Mouse (Mus musculus): ENCODE measurements around the gene Bscl2.

DNA sequence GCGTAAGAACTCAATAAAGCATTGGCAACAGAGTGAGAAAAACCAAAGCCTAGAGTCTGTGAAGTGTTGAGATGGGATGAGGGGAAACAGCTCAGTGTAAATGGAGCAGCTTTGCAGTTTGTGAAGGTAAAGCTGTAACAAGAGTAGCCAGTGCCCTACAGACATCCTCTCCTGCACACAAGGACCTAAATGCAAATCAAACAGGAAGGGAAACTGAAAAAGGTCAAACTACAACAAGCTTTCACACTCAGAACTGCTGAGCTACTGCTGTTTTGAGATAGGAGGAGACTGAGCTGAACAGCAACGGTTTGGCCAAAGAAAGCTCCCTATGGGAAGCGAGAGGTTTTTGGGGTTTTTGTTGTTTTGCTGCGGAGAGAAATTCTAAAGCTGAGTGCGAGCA lies 30.5 kb upstream of the Bscl2 start:
- no peak for TF ChIP-seq CTCF (IDR thresholded peaks at IDR 0.05; ENCODE audit: borderline replicate concordance, control insufficient read depth, extremely low read depth, insufficient read depth, low read length, poor library complexity)
- TF ChIP-seq POLR2A (IDR thresholded peaks at IDR 0.05; ENCODE audit: control insufficient read depth, extremely low read depth, insufficient read depth, low read length, poor library complexity) = no peak

Measured in thymus, adult 2 months (tissue).